Mouse (Mus musculus): ENCODE measurements around the gene Olfr181. TPM values are rescaled to one million over a fixed set of nuclear protein-coding genes. Genes with fewer than 3 reads are reported as not detected.

The Olfr181 gene
- not detected in 2 replicates for polyA plus RNA-seq (2014; fragmentation: Nextera tagmentation; extraction: Ambion mirVana)

GRCm38 (mm10) chr16:58928655-58929054 lies at the start of gene Olfr181:
Gene Olfr181 (minus strand): TSS chr16:58928755.
- H3K36me3 ChIP-seq (ENCODE audit: control insufficient read depth, insufficient read depth, low read length), result no peaks in the 10 kb centered on the region
- ATAC-seq (replicated peaks; ENCODE audit: low FRiP score, low TSS enrichment, low read depth), result no peak
- H3K4me1 ChIP-seq (replicated peaks; ENCODE audit: control insufficient read depth, insufficient read depth, low read length), result no peaks in the 10 kb centered on the region
- no peak within 1 kb of the TSS for H3K4me3 ChIP-seq (ENCODE audit: low read depth, low read length)
- DNase-seq (ENCODE audit: low spot score), result no peak
- 65% methylated on average over 1 of the region's 1 CpGs for WGBS
- H3K4me2 ChIP-seq (ENCODE audit: low read length), result no peak within 1 kb of the TSS
- no peaks in the 10 kb centered on the region for H3K9me3 ChIP-seq (ENCODE audit: control insufficient read depth, low read length)
- no peak within 1 kb of the TSS for H3K9ac ChIP-seq (ENCODE audit: low read length)
- no peaks in the 10 kb centered on the region for H3K27me3 ChIP-seq (replicated peaks; ENCODE audit: control insufficient read depth, insufficient read depth, low read length)
- no peak within 1 kb of the TSS for H3K27ac ChIP-seq (ENCODE audit: low read depth)

GRCm38 (mm10) chr16:58929292-58929691 lies 737 bp upstream of the Olfr181 start, which contains the start of gene Olfr180:
Gene Olfr180 (minus strand): TSS chr16:58929392.
- Histone ChIP-seq H3K9ac (ENCODE audit: low read length) (no peak within 1 kb of the TSS), H3K9me3 (ENCODE audit: control insufficient read depth, low read length) (no peaks in the 10 kb centered on the region), H3K4me3 (ENCODE audit: low read depth, low read length) (no peak within 1 kb of the TSS), H3K4me1 (replicated peaks; ENCODE audit: control insufficient read depth, insufficient read depth, low read length) (no peaks in the 10 kb centered on the region), H3K27ac (ENCODE audit: low read depth) (no peak within 1 kb of the TSS), H3K36me3 (ENCODE audit: control insufficient read depth, insufficient read depth, low read length) (no peaks in the 10 kb centered on the region), H3K27me3 (replicated peaks; ENCODE audit: control insufficient read depth, insufficient read depth, low read length) (no peaks in the 10 kb centered on the region), H3K4me2 (ENCODE audit: low read length) (no peak within 1 kb of the TSS)
- 81% methylated on average over 4 of the region's 4 CpGs for WGBS
- no peak for ATAC-seq (replicated peaks; ENCODE audit: low FRiP score, low TSS enrichment, low read depth)
- no peak for DNase-seq (ENCODE audit: low spot score)

- Histone ChIP-seq H3K9ac (ENCODE audit: low read length) (no peak within 1 kb of the TSS), H3K9me3 (ENCODE audit: control insufficient read depth, low read length) (no peaks in the 10 kb centered on the region), H3K4me1 (replicated peaks; ENCODE audit: control insufficient read depth, insufficient read depth, low read length) (no peaks in the 10 kb centered on the region), H3K27ac (ENCODE audit: low read depth) (no peak within 1 kb of the TSS), H3K36me3 (ENCODE audit: control insufficient read depth, insufficient read depth, low read length) (no peaks in the 10 kb centered on the region), H3K4me2 (ENCODE audit: low read length) (no peak within 1 kb of the TSS), H3K27me3 (replicated peaks; ENCODE audit: control insufficient read depth, insufficient read depth, low read length) (no peaks in the 10 kb centered on the region), H3K4me3 (ENCODE audit: low read depth, low read length) (no peak within 1 kb of the TSS)
- no peak for DNase-seq (ENCODE audit: low spot score)
- ATAC-seq (replicated peaks; ENCODE audit: low FRiP score, low TSS enrichment, low read depth), result no peak
- 92% methylated on average over 3 of the region's 3 CpGs for WGBS
Observed at GRCm38 (mm10) chr16:58891963-58892362, 36.6 kb downstream of the Olfr181 start, which contains the start of gene Olfr178. Gene Olfr178 (minus strand): TSS chr16:58892063.

- DNase-seq (ENCODE audit: low spot score), result no peak
- H3K9ac ChIP-seq (ENCODE audit: low read length), result no peak overlapping the region
- no peak for ATAC-seq (replicated peaks; ENCODE audit: low FRiP score, low TSS enrichment, low read depth)
- H3K4me1 ChIP-seq (replicated peaks; ENCODE audit: control insufficient read depth, insufficient read depth, low read length), result no peaks in the 10 kb centered on the region
- no peak overlapping the region for H3K4me3 ChIP-seq (ENCODE audit: low read depth, low read length)
- 93% methylated on average over 2 of the region's 2 CpGs for WGBS
- H3K27ac ChIP-seq (ENCODE audit: low read depth), result no peak overlapping the region
- H3K4me2 ChIP-seq (ENCODE audit: low read length), result no peak overlapping the region
- no peaks in the 10 kb centered on the region for H3K36me3 ChIP-seq (ENCODE audit: control insufficient read depth, insufficient read depth, low read length)
- no peaks in the 10 kb centered on the region for H3K9me3 ChIP-seq (ENCODE audit: control insufficient read depth, low read length)
- H3K27me3 ChIP-seq (replicated peaks; ENCODE audit: control insufficient read depth, insufficient read depth, low read length), result no peaks in the 10 kb centered on the region
Observed at GRCm38 (mm10) chr16:58884416-58884815, 44.1 kb downstream of the Olfr181 start.

Other genes starting within 250 kb of the Olfr181 start
- gene Gpr15, start 209.7 kb downstream of the Olfr181 start, polyA plus RNA-seq (2014; fragmentation: Nextera tagmentation; extraction: Ambion mirVana), result 0.12 TPM in 1 of 2 replicates, not detected in the other
- gene Cldnd1, start 200.8 kb downstream of the Olfr181 start, polyA plus RNA-seq (2014; fragmentation: Nextera tagmentation; extraction: Ambion mirVana), result 108 and 123 TPM in 2 replicates
- gene Olfr172, start 165.6 kb downstream of the Olfr181 start, polyA plus RNA-seq (2014; fragmentation: Nextera tagmentation; extraction: Ambion mirVana), result not detected in 2 replicates
- gene Olfr173, start 128.5 kb downstream of the Olfr181 start, polyA plus RNA-seq (2014; fragmentation: Nextera tagmentation; extraction: Ambion mirVana), result not detected in 2 replicates
- gene Olfr175-ps1, start 102.0 kb downstream of the Olfr181 start, polyA plus RNA-seq (2014; fragmentation: Nextera tagmentation; extraction: Ambion mirVana), result not detected in 2 replicates
- not detected in 2 replicates for gene Olfr177, start 54.0 kb downstream of the Olfr181 start, polyA plus RNA-seq (2014; fragmentation: Nextera tagmentation; extraction: Ambion mirVana)
- gene Olfr178, start 36.7 kb downstream of the Olfr181 start, polyA plus RNA-seq (2014; fragmentation: Nextera tagmentation; extraction: Ambion mirVana), result not detected in 2 replicates
- not detected in 2 replicates for gene Olfr180, start 637 bp upstream of the Olfr181 start, polyA plus RNA-seq (2014; fragmentation: Nextera tagmentation; extraction: Ambion mirVana)
- not detected in 2 replicates for gene Olfr183, start 66.6 kb upstream of the Olfr181 start, polyA plus RNA-seq (2014; fragmentation: Nextera tagmentation; extraction: Ambion mirVana)
- not detected in 2 replicates for gene Olfr186, start 101.5 kb upstream of the Olfr181 start, polyA plus RNA-seq (2014; fragmentation: Nextera tagmentation; extraction: Ambion mirVana)
- 0.14 TPM in 1 of 2 replicates, not detected in the other for gene Olfr187, start 111.0 kb upstream of the Olfr181 start, polyA plus RNA-seq (2014; fragmentation: Nextera tagmentation; extraction: Ambion mirVana)
- not detected in 2 replicates for gene Olfr190, start 149.2 kb upstream of the Olfr181 start, polyA plus RNA-seq (2014; fragmentation: Nextera tagmentation; extraction: Ambion mirVana)
- not detected in 2 replicates for gene Olfr191, start 161.1 kb upstream of the Olfr181 start, polyA plus RNA-seq (2014; fragmentation: Nextera tagmentation; extraction: Ambion mirVana)
- not detected in 2 replicates for gene Olfr193, start 183.1 kb upstream of the Olfr181 start, polyA plus RNA-seq (2014; fragmentation: Nextera tagmentation; extraction: Ambion mirVana)
- not detected in 2 replicates for gene Olfr194, start 192.3 kb upstream of the Olfr181 start, polyA plus RNA-seq (2014; fragmentation: Nextera tagmentation; extraction: Ambion mirVana)
- gene Olfr195, start 218.3 kb upstream of the Olfr181 start, polyA plus RNA-seq (2014; fragmentation: Nextera tagmentation; extraction: Ambion mirVana), result not detected in 2 replicates
- gene Olfr196, start 241.7 kb upstream of the Olfr181 start, polyA plus RNA-seq (2014; fragmentation: Nextera tagmentation; extraction: Ambion mirVana), result not detected in 2 replicates

Measured in intestine, embryonic 14.5 days (tissue).